Mouse (Mus musculus): Measurements from ENCODE around the gene Nipsnap2. TPM values are rescaled to one million over a fixed set of nuclear protein-coding genes. Genes with fewer than 3 reads are reported as not detected.
"Not testable (repeated sequence)": the region's sequence is repeated elsewhere in the genome, so short reads cannot be mapped to it uniquely, and the experiment has no call there.

Nipsnap2 gene
- 141 and 144 TPM in 2 replicates for polyA plus RNA-seq (2015; fragmentation: Nextera tagmentation; extraction: Ambion mirVana)

DNA sequence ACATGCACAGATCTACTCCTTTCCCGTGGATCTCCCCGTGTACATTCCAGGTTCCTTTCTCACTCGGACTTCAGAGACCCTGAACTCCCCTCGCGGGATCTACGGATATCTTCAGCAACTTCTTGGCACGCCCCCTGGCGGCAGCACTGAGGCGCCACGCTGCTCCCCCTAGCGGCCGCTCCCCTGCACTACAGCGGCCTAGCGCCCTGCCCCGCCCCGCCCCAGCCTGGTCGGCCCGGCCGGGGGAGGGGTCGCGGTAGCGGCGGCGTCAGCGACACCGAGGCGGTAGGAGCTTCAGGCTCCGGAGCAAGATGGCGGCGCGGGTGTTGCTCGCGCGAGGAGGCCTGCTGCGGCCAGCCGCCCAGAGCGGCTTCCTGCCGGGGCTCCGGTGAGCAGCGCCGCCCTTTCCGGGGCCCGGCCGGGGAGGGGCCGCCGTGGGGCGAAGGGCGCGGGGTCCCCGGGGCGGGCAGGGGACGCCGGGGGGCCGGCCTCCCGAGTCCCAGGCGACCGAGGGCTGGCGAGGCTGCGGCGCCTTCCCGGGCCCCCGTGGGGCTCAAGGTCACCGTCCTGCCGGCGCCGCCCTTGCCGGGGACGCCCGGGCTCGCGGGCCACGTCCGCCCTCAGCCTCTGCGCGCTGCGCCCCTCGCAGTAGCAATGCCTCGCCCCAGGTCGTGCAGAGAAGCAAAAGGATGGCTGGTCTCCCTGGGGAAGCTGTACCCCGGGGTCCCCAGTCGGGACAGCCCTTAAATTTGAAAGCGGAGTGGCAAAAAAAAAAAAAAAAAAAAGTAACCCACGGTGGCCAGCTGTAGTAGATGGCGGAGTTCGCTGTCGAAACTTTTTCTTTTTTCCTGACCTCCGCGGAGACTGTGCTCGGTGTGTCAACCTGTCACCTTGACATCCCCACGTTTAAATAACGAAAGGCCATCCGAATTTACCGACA lies at the start of gene Nipsnap2:
Gene Nipsnap2 (plus strand): TSS at position 230 of the 940 bp plus-strand sequence.
- peak; percentile 93 for ATAC-seq (replicated peaks; ENCODE audit: low FRiP score)
- Histone ChIP-seq H3K4me1 (peaks cover 51% of the 10 kb centered on the region), H3K27ac (peak within 1 kb of the TSS; percentile 98), H3K4me3 (replicated peaks) (peak within 1 kb of the TSS; percentile 84), H3K36me3 (peaks cover 4% of the 10 kb centered on the region), H3K9ac (peak within 1 kb of the TSS; percentile 88), H3K9me3 (replicated peaks) (no peaks in the 10 kb centered on the region), H3K27me3 (no peaks in the 10 kb centered on the region), H3K4me2 (peak within 1 kb of the TSS; percentile 60)
- WGBS: under 1% methylated on average over 86 of the region's 93 CpGs

DNA sequence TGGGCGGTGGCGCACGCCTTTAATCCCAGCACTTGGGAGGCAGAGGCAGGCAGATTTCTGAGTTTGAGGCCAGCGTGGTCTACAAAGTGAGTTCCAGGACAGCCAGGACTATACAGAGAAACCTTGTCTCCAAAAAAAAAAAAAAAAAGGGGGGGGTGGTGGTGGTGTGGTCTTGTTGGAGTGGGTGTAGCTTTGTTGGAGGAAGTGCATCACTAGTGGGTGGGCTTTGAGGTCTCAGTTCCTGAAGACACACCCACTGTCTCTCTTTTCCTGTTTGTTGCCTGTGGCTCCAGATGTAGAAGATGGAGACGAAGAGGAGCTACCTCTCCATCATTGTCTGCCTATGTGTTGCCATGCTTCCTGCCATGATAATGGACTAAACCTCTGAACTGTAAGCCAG lies 39.7 kb upstream of the Nipsnap2 start:
- H3K36me3 ChIP-seq; H3K9ac ChIP-seq; H3K4me3 ChIP-seq (replicated peaks); H3K4me1 ChIP-seq; H3K27ac ChIP-seq; ATAC-seq (replicated peaks; ENCODE audit: low FRiP score); H3K4me2 ChIP-seq; H3K9me3 ChIP-seq (replicated peaks); H3K27me3 ChIP-seq: not testable (repeated sequence)
- 94% methylated on average over 5 of the region's 5 CpGs for WGBS

DNA sequence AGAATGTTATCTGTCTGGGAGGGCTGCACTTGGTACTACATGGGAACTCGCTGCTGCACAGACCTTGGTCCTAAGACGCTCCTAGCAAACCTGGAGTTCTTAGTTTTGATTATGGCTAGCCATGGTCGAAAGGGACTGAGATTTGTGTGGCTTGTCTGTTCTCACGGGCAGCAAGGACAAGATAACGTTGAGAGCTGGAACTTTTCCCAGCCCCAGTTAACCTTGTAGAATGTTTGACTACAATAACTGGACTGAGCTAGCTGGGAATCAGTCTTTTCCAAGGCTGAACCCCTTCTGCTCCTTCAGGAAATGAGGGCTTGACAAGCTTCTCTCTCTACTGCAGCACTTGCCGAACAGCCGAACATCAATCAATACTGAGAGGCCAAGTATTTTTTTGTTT lies 37.2 kb upstream of the Nipsnap2 start:
- H3K27ac ChIP-seq: no peak overlapping the region
- ATAC-seq (replicated peaks; ENCODE audit: low FRiP score): no peak
- H3K9me3 ChIP-seq (replicated peaks): no peaks in the 10 kb centered on the region
- no peaks in the 10 kb centered on the region for H3K4me1 ChIP-seq
- no peak overlapping the region for H3K4me3 ChIP-seq (replicated peaks)
- no peak overlapping the region for H3K4me2 ChIP-seq
- no peaks in the 10 kb centered on the region; the same call in 1 of the 2 replicates for H3K27me3 ChIP-seq
- H3K36me3 ChIP-seq: no peaks in the 10 kb centered on the region
- WGBS: 77% methylated on average over 7 of the region's 7 CpGs
- H3K9ac ChIP-seq: no peak overlapping the region

DNA sequence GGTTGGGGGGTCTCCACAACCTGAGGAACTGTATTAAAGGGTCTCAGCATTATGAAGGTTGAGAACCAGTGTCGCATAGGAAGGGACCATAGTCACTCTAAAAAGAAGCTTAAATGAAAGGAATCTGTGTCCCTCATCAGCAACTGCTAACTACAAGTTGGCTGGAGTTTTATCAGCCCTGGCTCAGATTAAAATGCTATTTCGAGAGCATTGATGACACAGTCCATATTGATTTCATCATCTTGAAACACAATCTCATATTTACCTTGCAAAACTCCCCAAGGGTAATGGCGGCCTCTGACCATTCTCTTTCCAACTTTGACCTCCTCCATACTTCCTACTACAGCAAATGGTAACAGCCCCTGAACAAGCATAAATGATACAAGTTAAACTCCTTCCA lies 34.3 kb upstream of the Nipsnap2 start:
- no peaks in the 10 kb centered on the region for H3K36me3 ChIP-seq
- no peak for ATAC-seq (replicated peaks; ENCODE audit: low FRiP score)
- no peak overlapping the region for H3K4me2 ChIP-seq
- H3K4me1 ChIP-seq: no peaks in the 10 kb centered on the region
- H3K27me3 ChIP-seq: no peaks in the 10 kb centered on the region
- H3K9ac ChIP-seq: no peak overlapping the region
- WGBS: 67% methylated on average over 3 of the region's 3 CpGs
- no peak overlapping the region for H3K4me3 ChIP-seq (replicated peaks)
- H3K9me3 ChIP-seq (replicated peaks): no peaks in the 10 kb centered on the region
- H3K27ac ChIP-seq: no peak overlapping the region

DNA sequence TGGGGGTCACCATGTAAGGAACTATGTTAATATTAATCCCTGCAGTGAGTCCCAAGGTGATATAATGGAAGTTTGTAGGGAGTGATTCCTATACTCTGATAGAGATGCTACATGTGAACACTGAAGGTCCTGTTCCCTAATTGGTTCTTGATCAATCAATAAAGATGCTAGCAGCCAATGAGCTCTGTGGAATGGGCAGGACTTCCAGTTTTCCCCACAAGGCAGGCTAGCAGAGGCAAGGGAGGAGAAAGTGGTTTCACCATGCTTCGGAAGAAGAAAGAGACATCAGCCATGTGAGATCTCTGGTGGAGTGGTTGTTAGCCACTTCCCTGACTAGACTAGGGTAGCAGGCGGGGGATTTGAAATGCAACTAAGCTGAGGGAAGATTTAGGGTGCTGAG lies 24.4 kb upstream of the Nipsnap2 start:
- Histone ChIP-seq H3K27ac (no peak overlapping the region), H3K27me3 (peaks cover 28% of the 10 kb centered on the region), H3K9ac (no peak overlapping the region), H3K36me3 (no peaks in the 10 kb centered on the region), H3K4me3 (replicated peaks) (no peak overlapping the region), H3K4me1 (no peaks in the 10 kb centered on the region), H3K4me2 (no peak overlapping the region), H3K9me3 (replicated peaks) (no peaks in the 10 kb centered on the region)
- no peak for ATAC-seq (replicated peaks; ENCODE audit: low FRiP score)
- WGBS: 27% methylated on average over 2 of the region's 2 CpGs

DNA sequence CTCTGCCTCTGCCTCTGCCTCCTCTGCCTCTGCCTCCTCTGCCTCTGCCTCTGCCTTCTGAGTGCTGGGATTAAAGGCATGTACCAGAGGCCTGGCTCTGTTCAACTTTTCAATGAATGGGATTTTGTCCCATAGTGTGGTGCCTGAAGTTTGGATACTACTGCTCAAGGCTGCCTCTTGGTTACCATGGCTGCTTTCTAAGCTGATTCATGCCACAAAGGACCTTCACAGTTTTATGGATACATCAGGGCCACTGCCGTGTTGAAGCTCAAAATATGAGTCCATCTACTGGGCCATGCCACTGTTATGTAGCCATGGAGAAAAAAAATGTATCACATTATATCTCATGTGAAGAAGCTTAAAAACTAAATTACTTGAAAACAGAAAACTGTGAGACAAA lies 23.2 kb upstream of the Nipsnap2 start:
- no peaks in the 10 kb centered on the region for H3K4me1 ChIP-seq
- H3K4me3 ChIP-seq (replicated peaks): no peak overlapping the region
- no peaks in the 10 kb centered on the region for H3K9me3 ChIP-seq (replicated peaks)
- H3K4me2 ChIP-seq: no peak overlapping the region
- WGBS: 83% methylated on average over 1 of the region's 1 CpGs
- H3K9ac ChIP-seq: no peak overlapping the region
- peaks cover 23% of the 10 kb centered on the region for H3K27me3 ChIP-seq
- no peaks in the 10 kb centered on the region for H3K36me3 ChIP-seq
- no peak overlapping the region for H3K27ac ChIP-seq
- no peak for ATAC-seq (replicated peaks; ENCODE audit: low FRiP score)

DNA sequence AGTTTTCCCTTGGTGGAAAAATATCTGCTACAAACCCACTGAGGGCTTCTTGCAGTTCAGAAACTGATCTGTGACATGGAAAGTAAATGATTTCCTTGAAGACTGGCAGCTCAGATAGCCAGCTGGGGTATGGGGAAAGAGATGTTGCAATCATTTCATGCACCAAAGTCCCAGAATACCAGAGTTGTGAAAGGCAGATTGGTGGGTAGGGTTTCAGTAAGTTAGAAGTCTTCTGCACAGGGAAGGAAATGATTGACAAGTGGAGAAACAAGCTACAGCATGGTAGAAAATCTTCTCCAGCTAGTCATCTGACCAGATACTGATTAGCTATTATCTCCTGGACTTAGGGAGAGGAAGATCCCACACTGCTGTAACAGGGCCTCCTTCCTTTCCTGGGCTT lies 21.5 kb upstream of the Nipsnap2 start:
- no peaks in the 10 kb centered on the region for H3K36me3 ChIP-seq
- H3K27ac ChIP-seq: no peak overlapping the region
- H3K9ac ChIP-seq: no peak overlapping the region
- no peak for ATAC-seq (replicated peaks; ENCODE audit: low FRiP score)
- no peak overlapping the region for H3K4me2 ChIP-seq
- no peaks in the 10 kb centered on the region for H3K9me3 ChIP-seq (replicated peaks)
- H3K27me3 ChIP-seq: peaks cover 23% of the 10 kb centered on the region
- no peaks in the 10 kb centered on the region for H3K4me1 ChIP-seq
- H3K4me3 ChIP-seq (replicated peaks): no peak overlapping the region

DNA sequence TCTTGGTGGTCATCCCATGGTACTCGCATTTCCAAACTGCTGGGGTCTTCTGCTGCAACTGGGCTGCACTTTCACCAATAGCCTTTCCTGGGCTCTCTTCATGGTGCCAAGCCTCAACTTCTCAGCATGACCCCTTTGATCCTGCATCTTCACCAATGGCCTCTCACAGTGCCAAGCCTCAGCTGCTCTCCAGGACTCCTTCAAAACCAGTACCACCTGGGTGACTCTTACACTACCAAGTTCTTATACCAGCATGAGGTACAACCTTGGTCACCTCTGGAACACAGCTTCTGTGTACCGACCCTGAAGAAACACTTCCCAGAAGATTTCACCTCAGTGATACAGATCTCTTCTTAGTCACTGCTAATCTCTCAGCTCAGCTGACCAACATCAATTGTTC lies 16.5 kb upstream of the Nipsnap2 start, which contains the start of gene Sept14:
Gene Sept14 (minus strand): TSS at position 101 of the 400 bp plus-strand sequence.
- no peak for ATAC-seq (replicated peaks; ENCODE audit: low FRiP score)
- H3K27me3 ChIP-seq: peaks cover 8% of the 10 kb centered on the region; the same call in 1 of the 2 replicates
- no peaks in the 10 kb centered on the region for H3K4me1 ChIP-seq
- H3K4me2 ChIP-seq: no peak within 1 kb of the TSS
- H3K4me3 ChIP-seq (replicated peaks): no peak within 1 kb of the TSS
- no peak within 1 kb of the TSS for H3K27ac ChIP-seq
- 71% methylated on average over 2 of the region's 2 CpGs for WGBS
- H3K36me3 ChIP-seq: no peaks in the 10 kb centered on the region
- H3K9me3 ChIP-seq (replicated peaks): no peaks in the 10 kb centered on the region
- no peak within 1 kb of the TSS for H3K9ac ChIP-seq

DNA sequence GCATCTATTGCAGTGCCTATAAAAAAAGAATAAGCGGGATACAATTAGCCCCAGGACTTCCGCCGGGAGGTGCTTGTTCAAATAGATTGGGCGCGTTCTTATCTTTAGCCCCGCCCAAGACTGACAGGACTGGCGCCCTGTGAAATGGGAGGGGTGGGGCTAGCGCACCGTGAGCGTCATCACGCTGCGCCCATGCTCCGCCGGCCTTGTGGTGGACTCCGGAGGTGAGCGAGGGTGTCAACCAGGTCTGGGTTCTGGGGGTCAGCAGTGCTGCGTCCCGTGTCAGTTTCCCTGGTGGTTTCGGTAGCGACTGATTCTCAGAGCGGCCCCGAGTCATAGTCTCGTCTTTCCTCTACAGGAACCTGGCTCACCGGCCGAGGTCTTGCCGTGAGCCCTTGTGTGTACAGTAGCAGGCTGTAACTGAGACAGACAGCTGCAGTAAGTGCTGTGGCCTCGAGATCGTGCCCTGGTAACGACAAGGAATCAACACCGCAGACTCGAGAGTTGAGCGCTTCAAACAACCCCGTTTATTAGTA lies 9.5 kb upstream of the Nipsnap2 start, which contains the start of gene Mrps17:
Gene Mrps17 (plus strand): TSS at position 172 of the 536 bp plus-strand sequence.
- peak within 1 kb of the TSS; percentile 69 for H3K9ac ChIP-seq
- H3K36me3 ChIP-seq: peaks cover 39% of the 10 kb centered on the region
- no peaks in the 10 kb centered on the region for H3K27me3 ChIP-seq
- WGBS: under 1% methylated on average over 33 of the region's 33 CpGs
- peaks cover 7% of the 10 kb centered on the region for H3K4me1 ChIP-seq
- peak; percentile 96 for ATAC-seq (replicated peaks; ENCODE audit: low FRiP score)
- peak within 1 kb of the TSS; percentile 69 for H3K4me3 ChIP-seq (replicated peaks)
- H3K9me3 ChIP-seq (replicated peaks): no peaks in the 10 kb centered on the region
- H3K4me2 ChIP-seq: peak within 1 kb of the TSS; percentile 70
- H3K27ac ChIP-seq: peak within 1 kb of the TSS; percentile 38; the same call in 1 of the 2 replicates

DNA sequence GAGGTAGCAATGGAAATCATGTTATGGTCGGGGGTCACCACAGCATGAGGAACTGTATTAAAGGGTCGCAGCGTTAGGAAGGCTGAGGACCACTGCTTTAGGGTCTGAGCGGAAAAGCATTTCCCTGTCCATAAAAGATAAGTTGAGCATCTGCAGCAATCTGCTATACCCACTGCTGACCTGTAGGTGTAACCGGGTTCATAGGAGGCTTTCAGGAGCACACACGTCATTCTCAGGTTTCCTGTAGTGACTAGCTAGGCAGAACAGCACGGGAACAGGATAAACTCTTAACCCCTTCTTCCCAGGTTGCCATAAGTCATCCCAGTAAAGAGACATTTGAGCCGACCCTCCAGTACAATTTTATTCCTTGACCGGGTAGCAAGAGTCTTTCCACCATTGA lies 7.8 kb upstream of the Nipsnap2 start:
- Histone ChIP-seq H3K36me3 (peaks cover 40% of the 10 kb centered on the region), H3K27me3 (no peaks in the 10 kb centered on the region), H3K27ac (no peak overlapping the region), H3K4me2 (no peak overlapping the region), H3K9me3 (replicated peaks) (no peaks in the 10 kb centered on the region), H3K9ac (no peak overlapping the region), H3K4me1 (peaks cover 7% of the 10 kb centered on the region), H3K4me3 (replicated peaks) (no peak overlapping the region)
- no peak for ATAC-seq (replicated peaks; ENCODE audit: low FRiP score)
- 64% methylated on average over 9 of the region's 9 CpGs for WGBS

DNA sequence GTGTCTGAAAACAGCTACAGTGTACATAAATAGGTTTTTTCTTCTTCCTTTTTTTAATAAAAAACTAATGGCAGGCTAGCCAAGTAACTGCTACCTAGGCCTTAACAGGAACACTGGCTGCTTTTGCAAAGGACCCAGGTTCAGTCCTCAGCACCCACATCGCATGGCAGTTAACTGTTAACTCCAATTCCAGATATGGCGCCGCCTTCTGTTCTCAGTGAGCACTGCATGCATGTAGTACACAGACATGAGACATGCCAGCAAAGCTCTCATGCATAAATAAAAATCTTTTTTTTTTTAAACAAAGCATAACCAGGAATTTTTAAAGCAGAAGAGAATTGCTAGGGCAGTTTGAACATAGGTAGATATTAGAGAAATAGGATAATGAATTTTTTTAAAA lies 4.7 kb upstream of the Nipsnap2 start:
- Histone ChIP-seq H3K27me3 (no peaks in the 10 kb centered on the region), H3K4me3 (replicated peaks) (no peak overlapping the region), H3K4me1 (peaks cover 18% of the 10 kb centered on the region), H3K9ac (no peak overlapping the region), H3K4me2 (no peak overlapping the region), H3K36me3 (peaks cover 40% of the 10 kb centered on the region), H3K9me3 (replicated peaks) (no peaks in the 10 kb centered on the region), H3K27ac (no peak overlapping the region)
- 88% methylated on average over 3 of the region's 3 CpGs for WGBS
- no peak for ATAC-seq (replicated peaks; ENCODE audit: low FRiP score)

DNA sequence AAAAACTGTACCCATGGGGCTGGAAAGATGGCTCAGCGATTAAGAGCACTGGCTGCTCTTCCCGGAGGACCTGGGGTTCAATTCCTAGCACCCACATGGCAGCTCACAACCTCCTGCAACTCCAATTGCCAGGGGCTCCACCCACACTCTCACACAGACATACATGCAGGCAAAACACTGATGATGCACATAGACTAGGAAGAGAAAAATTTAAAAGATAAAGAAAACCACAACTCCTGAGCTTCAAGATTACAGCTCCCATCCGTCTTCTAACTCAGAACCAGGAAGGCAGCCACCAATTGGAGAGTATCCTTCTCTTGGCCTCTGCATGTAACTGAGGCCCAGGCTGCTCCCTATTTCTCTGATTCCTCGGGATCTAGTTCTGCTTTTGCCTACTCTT lies 595 bp upstream of the Nipsnap2 start:
- peak overlapping the region; percentile 98 for H3K27ac ChIP-seq
- ATAC-seq (replicated peaks; ENCODE audit: low FRiP score): 0 out of 2 replicates have a peak, but pooled peaks have one; percentile 1
- peak overlapping the region; percentile 60 for H3K4me2 ChIP-seq
- peak overlapping the region; percentile 84 for H3K4me3 ChIP-seq (replicated peaks)
- H3K36me3 ChIP-seq: peaks cover 13% of the 10 kb centered on the region
- no peaks in the 10 kb centered on the region for H3K27me3 ChIP-seq
- no peaks in the 10 kb centered on the region for H3K9me3 ChIP-seq (replicated peaks)
- peak overlapping the region; percentile 88 for H3K9ac ChIP-seq
- WGBS: 52% methylated on average over 4 of the region's 4 CpGs
- H3K4me1 ChIP-seq: peaks cover 43% of the 10 kb centered on the region

Measured in kidney, embryonic 15.5 days (tissue).